Mouse (Mus musculus): ENCODE data around the gene Mta2.
"Not testable (repeated sequence)": the region's sequence is repeated elsewhere in the genome, so short reads cannot be mapped to it uniquely, and the experiment has no call there.

DNA sequence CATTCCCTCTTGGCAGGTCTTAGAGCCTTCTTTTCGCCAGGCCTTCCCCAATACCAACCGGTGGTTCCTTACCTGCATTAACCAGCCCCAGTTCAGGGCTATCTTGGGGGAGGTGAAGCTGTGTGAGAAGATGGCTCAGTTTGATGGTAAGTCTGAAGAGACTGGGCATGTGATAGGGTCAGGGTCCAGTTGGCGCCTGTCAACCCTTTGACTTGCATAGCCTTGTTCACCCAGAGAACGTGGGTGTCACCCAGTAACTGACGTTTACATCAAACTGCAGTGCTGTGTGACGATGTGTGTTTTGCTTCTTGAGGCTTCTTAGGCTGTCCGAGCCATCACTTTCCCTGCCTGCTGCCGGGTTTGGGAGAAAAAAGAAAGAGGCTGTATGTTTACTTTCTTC, 30.8 kb downstream of the Mta2 start:
- not testable (repeated sequence) for TF ChIP-seq E2F4 (IDR thresholded peaks at IDR 0.05; ENCODE audit: borderline replicate concordance, low read depth, low read length); POLR2A (IDR thresholded peaks at IDR 0.05; ENCODE audit: control insufficient read depth in 1 of 2, insufficient read depth in 1 of 2, low read depth in 1 of 2, low read length in 2 of 2, poor library complexity in 1 of 2); ZNF384 (IDR thresholded peaks at IDR 0.05; ENCODE audit: low read depth, low read length); GABPA (IDR thresholded peaks at IDR 0.05; ENCODE audit: low read depth, low read length); HCFC1 (IDR thresholded peaks at IDR 0.05; ENCODE audit: low read depth, low read length); POLR2AphosphoS2 (IDR thresholded peaks at IDR 0.05; ENCODE audit: low read length); EP300 (IDR thresholded peaks at IDR 0.05; ENCODE audit: low read depth in 1 of 2, low read length in 2 of 2); TCF12 (IDR thresholded peaks at IDR 0.05; ENCODE audit: low read depth, low read length); CTCF (IDR thresholded peaks at IDR 0.05 in 2 of 3, conservative IDR thresholded peaks at IDR 0.05 in 1 of 3; ENCODE audit: control insufficient read depth in 1 of 3, insufficient read depth in 1 of 3, low read depth in 2 of 3, low read length in 3 of 3, poor library complexity in 1 of 3, severe bottlenecking in 1 of 3); MAFK (IDR thresholded peaks at IDR 0.05; ENCODE audit: borderline replicate concordance, low read depth, low read length); ETS1 (IDR thresholded peaks at IDR 0.05; ENCODE audit: low read depth, low read length); KAT2A (conservative IDR thresholded peaks at IDR 0.05; ENCODE audit: low read depth, low read length); GATA1 (IDR thresholded peaks at IDR 0.05; ENCODE audit: low read depth, low read length)
